Mouse (Mus musculus) Muller cell, postnatal 12 days (primary cell): ENCODE results near the gene Ccdc186.
"Not testable (repeated sequence)": the region's sequence is repeated elsewhere in the genome, so short reads cannot be mapped to it uniquely, and the experiment has no call there.

ENCODE experiments used
- DNase-seq: peaks from one replicate; pipeline ENCODE4 v3.0.0-alpha.2; 2015; ENCODE audit errors: inconsistent ontology term

Gene Ccdc186

DNA sequence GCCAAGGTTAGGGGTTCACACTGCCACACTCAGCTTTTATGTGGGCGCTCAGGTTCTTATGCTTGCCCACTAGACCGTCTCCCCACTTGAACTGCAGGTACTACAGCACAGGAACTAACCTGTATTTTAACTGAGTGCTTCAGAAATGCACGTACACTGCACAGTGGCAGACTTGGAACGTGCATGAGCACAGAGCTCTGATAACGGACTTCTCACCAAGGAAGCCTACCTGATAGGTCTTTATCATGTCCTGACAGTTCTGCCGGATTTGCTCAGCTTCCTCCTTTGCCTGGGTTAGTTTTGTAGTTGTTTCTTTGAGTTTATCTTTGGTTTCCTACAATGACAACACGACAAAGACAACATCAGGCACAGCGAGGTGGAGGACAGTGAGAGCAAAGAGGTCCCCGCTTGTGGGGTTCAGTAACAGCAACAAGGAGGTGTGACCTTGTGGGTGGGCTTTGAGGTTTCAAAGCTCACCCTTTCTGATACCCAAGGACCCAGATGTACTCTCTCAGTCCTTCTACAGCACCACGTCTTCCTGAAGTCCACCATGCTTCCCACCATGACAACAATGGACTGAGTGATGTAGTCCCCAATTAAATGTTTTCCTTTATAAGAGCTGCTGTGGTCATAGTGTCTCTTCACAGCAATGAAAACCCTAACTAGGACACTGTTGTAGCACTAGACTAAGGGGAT, 20.2 kb downstream of the Ccdc186 start:
- DNase-seq: no peak

DNA sequence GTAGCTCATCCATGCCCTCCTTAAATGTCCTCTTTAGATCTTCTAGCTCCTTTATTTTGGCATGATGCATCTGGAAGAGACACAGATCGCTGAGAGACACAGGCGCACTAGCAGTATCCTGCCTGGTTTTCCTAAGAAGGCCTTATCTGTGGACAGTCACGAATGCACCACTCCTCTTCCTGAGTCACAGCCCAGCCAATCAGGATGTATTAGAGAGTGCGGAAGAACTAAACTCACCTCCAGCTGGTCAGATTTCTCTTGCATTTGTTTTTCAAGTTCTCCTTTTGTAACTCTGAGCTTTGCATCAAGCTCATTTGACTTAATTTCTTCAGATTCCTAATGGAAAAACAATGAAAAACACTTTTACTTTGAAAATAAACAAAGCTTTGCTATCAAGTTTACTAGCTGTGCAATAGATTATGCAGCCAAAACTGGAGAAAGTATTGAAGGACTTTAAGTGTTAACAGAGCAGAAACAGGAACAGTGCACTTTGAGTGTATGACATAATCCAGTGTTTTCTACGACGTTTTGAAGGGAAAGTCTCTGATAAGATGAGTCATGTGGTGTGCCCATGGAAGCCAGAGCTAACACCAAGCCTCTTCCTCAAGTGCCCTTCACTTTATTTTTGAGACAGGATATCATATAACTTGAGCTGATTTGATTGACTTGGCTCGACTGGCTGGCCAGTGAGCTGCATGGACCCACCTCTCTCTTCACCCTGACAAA, 20.9 kb downstream of the Ccdc186 start:
- no peak for DNase-seq

DNA sequence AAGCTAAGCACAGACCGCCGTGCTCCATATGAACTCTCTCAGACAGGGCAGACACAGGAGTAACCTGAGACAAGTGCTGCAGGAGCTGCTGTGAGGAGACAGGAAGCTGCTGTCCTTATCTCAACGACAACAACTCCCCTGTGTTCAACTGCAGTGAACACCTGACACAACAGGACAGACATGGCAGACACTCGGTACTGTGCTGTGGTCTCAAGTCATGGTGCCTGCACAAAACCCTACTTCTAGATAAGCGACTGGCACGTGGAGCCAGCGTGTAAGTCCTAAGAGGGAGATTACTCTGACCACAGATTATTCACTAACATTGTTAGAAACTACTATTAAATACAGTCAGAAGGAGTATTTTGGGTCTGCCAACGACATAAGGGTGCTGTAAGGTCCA, 21.8 kb downstream of the Ccdc186 start:
- no peak for DNase-seq

DNA sequence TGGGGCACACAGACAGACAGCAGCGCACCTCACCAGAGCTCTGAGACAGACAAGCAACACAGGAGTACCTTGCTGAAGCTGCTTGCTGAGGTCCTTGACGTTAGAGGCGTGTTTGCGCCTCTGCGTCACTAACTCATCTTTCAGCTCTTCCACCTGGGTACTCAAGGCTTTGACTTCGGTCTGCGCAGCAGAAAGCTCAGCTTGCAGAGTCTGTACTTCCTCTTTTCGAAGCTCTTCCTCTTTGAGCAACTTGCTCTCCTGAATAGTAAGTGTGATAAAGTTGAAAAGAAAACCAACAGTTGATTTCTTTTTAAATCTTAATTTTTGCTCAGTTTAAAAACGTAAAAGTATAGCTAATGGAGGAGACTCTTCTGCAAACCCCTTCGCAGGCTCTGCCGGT, 24.6 kb downstream of the Ccdc186 start:
- DNase-seq: no peak

DNA sequence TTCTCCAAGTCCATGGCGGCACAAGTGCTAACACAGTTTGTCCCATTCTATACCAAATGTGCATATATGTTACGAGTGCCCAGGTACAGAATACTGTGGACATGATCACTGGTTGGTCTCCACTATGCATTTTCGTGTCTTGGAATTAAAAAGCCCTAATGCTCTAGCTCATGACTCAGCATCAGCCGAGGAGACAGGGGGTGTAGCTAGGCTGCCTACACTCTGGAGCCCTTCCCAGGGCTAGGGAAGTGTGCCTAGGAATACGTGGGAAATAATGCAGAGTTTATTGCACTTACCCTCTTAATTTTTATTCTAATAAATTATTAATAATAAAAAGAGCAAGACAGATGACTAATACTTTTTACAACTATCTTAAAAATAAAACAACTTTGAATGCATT, 33.0 kb downstream of the Ccdc186 start:
- DNase-seq: no peak

DNA sequence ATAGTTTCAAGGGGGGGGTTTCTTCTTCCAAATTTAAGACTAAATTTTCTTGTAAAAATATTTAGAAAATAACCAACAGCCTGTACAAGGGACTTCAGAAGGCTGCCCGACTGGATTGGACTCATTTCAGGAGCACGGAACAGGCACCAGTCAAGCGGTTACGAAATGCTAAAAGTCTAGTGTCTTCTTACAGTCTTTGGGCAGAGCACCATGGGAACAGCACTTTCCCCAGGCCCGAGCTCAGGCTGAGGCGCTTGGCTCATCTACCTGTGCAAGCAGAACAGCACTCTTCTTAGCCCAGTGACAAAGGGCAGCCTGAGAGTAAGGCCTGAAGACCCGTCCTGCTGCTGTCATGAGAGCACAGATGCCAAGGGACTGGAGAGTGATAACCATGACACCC, 34.1 kb downstream of the Ccdc186 start:
- DNase-seq: no peak

DNA sequence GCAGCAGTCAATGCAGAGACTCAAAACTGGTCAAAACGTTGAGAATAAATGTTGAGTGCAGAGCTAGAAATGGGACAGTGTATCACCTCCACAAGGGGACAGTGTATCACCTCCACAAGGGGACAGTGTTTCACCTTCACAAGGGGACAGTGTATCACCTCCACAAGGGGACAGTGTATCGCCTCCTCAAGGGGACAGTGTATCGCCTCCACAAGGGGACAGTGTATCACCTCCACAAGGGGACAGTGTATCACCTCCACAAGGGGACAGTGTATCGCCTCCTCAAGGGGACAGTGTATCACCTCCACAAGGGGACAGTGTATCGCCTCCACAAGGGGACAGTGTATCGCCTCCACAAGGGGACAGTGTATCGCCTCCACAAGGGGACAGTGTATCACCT, 43.5 kb downstream of the Ccdc186 start:
- DNase-seq: not testable (repeated sequence)

DNA sequence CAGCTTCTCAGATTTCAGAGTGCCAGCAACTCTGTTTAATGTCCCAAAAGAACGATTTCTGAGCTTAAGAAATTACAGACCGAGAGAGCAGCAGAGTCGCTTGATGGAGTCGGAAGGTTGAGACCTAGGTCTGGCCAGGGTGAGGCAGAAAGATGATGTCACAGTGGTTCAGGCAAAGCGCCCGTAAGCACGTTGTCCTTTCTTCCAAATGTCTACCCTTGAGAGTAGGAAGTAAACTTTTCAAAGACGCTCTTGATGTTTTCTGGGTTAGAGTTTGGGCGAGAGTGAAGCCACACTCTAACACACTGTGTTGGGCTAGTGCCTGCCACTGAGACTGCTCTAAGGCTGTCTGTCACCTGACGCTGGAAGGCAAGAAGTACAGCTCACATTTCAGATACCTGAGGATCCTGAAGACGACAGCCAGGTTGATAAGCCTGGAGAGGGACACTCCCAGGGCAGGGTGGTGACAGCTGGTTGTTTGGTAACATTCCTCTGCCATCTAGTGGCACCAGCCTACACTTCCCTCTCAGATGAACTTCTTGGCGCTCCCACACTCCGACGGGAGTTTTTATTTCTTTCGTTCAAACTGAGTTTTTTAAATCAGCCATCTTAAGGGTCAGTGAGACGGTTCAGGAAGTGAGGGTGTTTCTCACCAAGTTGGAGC, 45.1 kb downstream of the Ccdc186 start:
- DNase-seq: peak; percentile 47

DNA sequence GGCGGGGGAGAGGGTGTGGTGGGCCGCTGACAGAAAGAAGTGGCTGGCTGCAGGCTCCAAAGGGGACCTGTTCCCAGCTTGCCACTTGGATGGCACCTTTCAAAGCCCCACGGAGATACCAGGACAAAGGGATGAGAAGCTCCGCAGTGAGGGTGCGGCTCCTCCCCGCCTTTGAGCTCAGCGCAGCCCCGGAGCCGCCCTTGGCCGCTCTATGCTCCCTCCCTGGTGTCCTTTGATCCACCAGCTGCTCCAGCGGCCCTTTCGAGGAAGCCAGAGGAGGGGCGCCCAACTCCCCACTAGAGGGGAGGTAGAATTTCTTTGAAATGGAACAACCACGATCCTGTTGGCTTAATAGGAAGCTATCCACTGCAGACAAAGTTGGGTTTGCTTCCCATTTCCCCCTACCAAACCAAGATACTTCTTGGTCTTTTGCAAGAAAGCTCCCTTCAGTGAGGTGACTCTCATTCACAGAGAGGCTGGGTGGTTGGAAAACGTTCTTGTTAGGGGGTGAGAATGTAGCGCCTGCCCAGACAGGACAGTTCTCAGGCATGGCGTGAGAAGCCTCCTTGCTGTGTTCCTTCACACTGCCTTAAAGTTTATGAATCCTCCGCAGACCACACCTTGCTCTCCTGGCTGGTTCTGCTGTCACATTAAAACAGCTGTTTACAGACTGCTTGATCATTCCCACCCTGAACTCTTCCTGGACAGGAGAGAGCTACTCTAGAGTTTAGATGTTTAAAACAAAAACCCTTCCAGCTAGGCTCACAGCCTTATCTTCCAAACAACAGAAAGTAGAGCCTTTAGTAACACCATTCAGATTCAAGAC, 45.9 kb downstream of the Ccdc186 start:
- DNase-seq: no peak

DNA sequence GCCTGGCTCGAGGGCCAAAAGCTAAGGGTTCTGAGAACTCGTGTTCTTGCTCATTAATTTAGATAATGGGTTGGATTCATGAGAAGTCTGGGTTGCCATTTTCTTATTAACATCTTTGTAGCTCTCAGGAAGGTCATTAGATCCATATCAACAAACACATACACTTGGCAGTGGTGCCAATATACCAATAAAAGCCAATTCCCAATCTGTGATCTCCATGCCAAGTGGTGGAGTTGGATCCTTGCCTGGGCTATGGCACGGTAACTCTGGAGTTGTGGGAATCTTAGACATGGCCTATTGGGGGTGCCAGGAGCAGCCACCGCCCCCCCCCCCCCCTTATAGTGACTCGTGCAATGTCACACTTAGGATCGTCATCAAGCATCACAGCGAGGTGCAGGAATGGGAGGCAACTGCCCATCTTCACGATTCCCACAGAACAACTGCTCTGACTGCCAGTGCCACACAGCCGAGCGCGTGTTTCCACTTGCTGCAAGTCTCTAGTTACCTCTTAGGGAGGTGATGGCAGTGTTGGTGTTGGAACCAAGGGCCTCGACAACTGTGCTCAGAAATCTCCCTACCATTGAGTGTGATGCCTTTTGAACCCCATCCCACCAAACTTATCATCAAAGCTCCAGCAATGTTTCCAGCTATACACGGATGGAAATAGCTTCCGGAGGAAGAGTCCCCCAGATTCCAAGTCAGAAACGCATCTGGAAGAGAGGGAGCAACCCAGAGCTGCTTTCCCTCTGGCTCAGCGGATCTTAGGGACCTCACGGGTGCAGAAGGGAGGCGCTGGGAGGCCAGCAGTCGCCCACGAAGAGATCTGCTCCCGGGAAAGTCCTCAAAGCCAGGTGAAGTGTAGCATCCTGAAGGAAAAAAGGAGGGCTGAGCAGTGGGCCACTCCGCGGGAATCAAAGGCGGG, 46.8 kb downstream of the Ccdc186 start:
- DNase-seq: no peak

DNA sequence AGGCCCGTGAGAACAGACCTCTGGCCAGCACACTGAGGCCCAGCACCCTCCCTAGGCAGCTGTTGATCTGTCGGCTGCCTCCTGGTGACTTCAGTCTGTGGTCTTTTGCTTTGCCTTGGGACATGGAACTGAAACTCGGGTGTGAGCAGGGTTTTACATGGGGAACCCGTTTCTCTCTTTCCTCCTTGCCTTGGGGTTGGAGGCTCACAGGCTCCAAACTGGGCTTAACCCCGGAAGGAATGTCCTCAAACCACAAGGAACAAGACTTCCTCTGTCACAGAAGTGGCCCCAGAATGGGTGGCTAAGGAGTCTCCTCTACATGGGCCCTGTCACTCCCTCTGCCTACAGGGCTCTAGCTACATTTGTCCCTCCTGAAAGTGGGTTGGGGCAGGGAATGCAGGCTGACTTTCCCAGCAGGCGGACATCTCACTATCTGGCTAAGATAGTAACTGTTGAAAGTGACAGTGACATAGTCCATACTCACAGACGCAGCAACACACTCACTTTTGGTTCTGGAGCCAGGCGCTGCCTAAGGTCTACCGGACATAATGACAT, 47.5 kb downstream of the Ccdc186 start:
- no peak for DNase-seq

DNA sequence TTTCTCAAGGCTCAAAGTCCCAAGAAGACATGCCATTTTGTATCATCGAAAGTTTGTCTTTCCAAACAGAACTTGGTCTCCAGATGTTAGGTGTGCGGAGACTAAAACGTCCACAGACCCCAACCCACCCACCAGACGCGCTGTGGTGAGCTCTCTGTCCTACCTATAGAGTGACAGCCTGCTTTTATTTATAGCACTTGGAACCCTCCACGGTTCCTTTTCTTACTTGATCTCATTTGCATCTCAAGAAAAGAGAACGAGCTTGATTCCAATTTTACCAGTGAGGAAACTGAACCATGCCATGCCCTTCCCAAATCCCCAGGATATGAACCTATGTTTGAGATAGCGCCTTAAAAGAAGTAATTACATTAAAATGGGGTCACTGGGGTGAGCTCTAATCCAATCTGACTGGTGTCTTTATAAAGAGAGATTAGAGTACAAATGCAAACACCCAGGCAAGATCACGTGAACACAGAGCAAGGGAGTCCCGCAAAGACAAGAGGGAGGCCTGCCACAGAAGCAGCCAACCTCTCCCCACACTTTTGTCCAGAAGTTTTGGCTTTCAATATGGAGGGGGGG, 48.5 kb downstream of the Ccdc186 start:
- DNase-seq: no peak

DNA sequence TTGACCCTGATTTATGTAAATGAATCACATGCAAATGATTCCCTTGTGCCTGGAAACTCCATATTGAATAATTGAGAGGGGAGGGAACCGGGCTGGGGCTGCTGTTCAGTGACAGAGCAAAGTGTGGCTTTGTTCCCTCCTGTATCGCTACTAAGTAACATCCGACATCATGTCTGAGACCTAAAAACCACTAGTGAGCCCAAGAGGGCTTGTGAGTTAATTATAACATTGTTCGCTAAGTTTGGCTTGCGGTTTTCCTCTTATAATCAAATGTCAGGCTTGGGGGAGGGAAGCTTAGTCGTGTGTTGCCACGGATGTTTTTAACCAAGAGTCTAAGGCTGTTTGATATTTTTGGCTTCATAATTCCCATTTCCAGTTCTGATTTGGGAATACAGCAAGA, 49.8 kb downstream of the Ccdc186 start:
- no peak for DNase-seq

DNA sequence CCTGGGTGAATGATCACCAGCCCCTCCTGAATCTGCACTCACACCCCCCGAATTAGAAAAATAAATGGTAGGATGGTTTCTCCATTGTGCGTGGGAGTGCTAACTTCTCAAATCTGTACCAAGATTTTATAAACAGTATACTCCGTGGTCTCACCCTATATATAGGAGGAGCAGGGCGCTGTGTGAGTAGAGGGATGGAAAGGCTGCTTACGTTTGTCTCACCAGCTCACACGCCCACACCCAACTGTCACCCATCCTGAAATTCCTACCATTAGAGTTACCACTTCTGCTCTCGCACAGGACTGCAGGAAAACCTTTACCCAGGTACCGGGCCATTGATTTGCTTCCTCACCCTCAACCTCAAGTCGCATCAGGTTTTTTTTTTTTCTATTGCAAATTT, 53.0 kb downstream of the Ccdc186 start:
- DNase-seq: no peak

DNA sequence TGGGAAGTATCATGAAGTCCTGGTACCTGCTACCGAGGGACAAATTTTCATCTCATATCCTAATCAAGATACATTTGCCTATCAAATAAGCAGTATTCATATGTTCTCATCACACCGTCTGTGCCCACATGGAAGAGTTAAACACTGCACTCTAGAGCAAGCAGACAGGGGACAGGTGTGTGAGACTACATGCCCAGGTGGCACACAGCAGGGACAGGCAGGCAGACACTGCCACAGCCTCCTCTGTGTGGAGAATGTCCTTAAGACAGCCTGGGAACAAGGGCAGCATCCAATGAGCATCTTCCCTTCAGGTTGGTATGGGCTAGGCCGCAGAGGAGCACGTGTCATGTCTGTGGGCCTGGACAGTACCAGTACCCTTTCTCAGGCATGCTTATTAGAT, 59.3 kb downstream of the Ccdc186 start:
- DNase-seq: no peak

DNA sequence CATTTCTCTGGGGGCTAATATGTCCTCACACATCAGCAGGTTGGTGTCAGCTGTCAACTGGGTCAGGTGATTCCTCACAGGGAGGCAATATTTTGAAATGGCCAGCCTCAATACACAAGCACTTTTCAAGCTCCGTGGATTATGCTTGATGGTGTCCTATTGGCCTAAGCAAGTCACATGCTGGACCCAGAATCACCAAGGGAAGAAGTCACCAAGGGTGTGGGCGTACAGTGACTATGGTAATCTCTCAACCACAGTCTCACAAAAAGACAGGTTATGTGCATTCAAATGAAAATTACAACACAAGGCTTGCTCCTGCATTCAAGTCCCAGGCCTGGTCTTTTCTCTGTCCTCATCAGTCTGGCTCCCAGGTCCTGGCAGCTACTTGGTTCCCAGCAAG, 60.3 kb downstream of the Ccdc186 start:
- DNase-seq: no peak

DNA sequence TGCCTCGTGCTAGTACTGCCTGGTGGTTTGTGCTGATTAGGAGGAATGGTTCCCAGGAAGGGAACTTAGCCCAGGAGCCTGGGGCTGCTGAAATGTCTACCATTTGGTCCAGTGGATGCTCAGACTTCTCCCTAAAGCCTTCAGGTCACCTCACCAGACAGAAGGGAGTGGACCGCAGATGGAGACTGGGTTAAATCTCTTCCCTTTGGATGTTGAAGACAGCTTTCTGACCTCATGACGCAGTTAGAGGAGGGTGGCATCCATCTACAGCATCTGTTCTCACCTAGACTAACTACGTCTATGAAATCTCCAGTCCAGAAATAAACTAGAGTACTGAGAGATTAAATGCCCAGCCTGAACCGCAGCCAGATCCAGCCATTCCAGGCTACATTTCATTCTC, 60.9 kb downstream of the Ccdc186 start:
- no peak for DNase-seq

DNA sequence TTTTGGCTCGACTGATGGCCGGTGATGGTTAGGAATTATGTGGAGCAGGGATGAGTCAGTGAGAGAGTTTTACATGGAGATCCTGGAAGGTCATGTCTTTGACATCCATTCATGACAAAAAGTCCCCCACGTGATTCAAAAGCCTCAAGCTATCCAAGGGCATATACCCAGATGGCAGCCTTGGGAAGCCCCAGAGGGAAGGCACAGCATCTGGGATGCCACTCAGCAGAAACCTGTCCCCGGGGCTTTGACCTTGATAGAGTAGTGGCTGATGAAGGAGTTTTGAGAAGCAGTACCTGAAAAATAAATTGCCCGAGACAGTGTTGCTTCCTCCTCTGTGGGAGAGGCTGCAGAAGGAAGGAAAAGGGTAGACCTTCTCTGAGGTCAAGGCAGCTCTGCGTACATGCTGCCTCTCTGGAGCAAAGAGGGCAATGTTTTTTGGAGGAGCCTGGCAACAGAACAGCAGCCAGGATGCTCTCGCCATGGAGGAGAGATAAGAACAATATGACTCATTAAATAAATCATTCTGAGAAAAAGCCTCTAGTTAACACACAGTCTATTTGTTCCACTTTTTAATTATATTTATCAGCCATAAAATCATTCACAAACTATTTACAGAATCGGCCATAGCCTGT, 61.6 kb downstream of the Ccdc186 start:
- DNase-seq: no peak

DNA sequence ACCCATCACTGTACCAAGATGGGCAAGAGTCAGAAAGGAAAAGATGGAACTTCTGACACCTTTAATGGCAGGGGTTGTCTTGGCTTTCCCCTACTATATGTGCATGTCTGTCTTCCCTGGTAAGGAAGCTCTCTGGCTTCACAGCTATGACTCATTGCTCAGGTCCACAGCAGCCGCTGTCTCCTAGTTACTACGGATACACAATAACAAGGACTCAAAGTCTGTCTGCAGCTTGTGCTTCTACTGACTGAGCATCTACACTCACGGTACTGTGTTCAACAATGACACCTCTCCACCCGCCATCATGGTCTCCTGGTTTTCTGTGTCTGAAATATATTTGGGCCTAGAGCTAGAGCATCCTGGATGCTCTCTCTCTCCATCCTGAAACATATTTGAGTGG, 62.2 kb downstream of the Ccdc186 start:
- peak; percentile 45 for DNase-seq

DNA sequence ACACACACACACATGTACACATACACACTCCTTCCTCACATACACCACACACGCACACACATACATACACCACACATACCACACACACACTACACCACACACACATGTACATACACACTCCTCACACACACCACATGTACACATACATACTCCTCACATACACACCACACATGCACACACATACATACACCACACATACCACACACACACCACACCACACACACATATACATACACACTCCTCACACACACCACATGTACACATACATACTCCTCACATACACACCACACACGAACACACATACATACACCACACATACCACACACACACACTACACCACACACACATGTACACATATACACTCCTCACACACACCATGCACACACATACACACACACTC, 63.7 kb downstream of the Ccdc186 start:
- no peak for DNase-seq
